Mouse (Mus musculus): ENCODE data around the gene Ankrd6. TPM values are rescaled to one million over a fixed set of nuclear protein-coding genes. Genes with fewer than 3 reads are reported as not detected.
A peak's percentile ranks its signal among the peaks of the same experiment; 100 is the strongest.

Gene Ankrd6
- polyA plus RNA-seq, 1 experiment: not detected

GRCm38 (mm10) chr4:32869370-32869769 lies 81.3 kb downstream of the Ankrd6 start:
- Histone ChIP-seq H3K4me1 (ENCODE audit: control insufficient read depth, insufficient read depth, low read length) (peaks cover 13% of the 10 kb centered on the region), H3K27ac (ENCODE audit: insufficient read depth, low read depth, low read length) (no peak overlapping the region), H3K4me3 (ENCODE audit: insufficient read depth, low read depth, low read length) (no peak overlapping the region)
- 84% methylated on average over 9 of the region's 9 CpGs for WGBS
- TF ChIP-seq POLR2A (IDR thresholded peaks at IDR 0.05; ENCODE audit: insufficient read depth, low read depth, low read length) (no peak), CTCF (IDR thresholded peaks at IDR 0.05; ENCODE audit: insufficient read depth, low read depth, low read length) (no peak)

GRCm38 (mm10) chr4:32868858-32869257 lies 81.8 kb downstream of the Ankrd6 start:
- Histone ChIP-seq H3K4me1 (ENCODE audit: control insufficient read depth, insufficient read depth, low read length) (peaks cover 17% of the 10 kb centered on the region), H3K27ac (ENCODE audit: insufficient read depth, low read depth, low read length) (no peak overlapping the region), H3K4me3 (ENCODE audit: insufficient read depth, low read depth, low read length) (no peak overlapping the region)
- WGBS: 87% methylated on average over 8 of the region's 8 CpGs
- TF ChIP-seq CTCF (IDR thresholded peaks at IDR 0.05; ENCODE audit: insufficient read depth, low read depth, low read length) (no peak), POLR2A (IDR thresholded peaks at IDR 0.05; ENCODE audit: insufficient read depth, low read depth, low read length) (no peak)

- no peak overlapping the region for H3K27ac ChIP-seq (ENCODE audit: insufficient read depth, low read depth, low read length)
Measured at GRCm38 (mm10) chr4:32868437-32868836, 82.2 kb downstream of the Ankrd6 start.

GRCm38 (mm10) chr4:32867460-32867859 lies 83.2 kb downstream of the Ankrd6 start:
- peaks cover 22% of the 10 kb centered on the region for H3K4me1 ChIP-seq (ENCODE audit: control insufficient read depth, insufficient read depth, low read length)
- TF ChIP-seq POLR2A (IDR thresholded peaks at IDR 0.05; ENCODE audit: insufficient read depth, low read depth, low read length): no peak
- WGBS: 94% methylated on average over 6 of the region's 6 CpGs
- H3K27ac ChIP-seq (ENCODE audit: insufficient read depth, low read depth, low read length): no peak overlapping the region
- no peak overlapping the region for H3K4me3 ChIP-seq (ENCODE audit: insufficient read depth, low read depth, low read length)

More at GRCm38 (mm10) chr4:32868437-32868836, 82.2 kb downstream of the Ankrd6 start:
- no peak overlapping the region for H3K4me3 ChIP-seq (ENCODE audit: insufficient read depth, low read depth, low read length)
- no peak for TF ChIP-seq POLR2A (IDR thresholded peaks at IDR 0.05; ENCODE audit: insufficient read depth, low read depth, low read length)
- TF ChIP-seq CTCF (IDR thresholded peaks at IDR 0.05; ENCODE audit: insufficient read depth, low read depth, low read length): no peak
- peaks cover 20% of the 10 kb centered on the region for H3K4me1 ChIP-seq (ENCODE audit: control insufficient read depth, insufficient read depth, low read length)
- 66% methylated on average over 4 of the region's 4 CpGs for WGBS

GRCm38 (mm10) chr4:32864867-32865242 lies 85.8 kb downstream of the Ankrd6 start:
- Histone ChIP-seq H3K27ac (ENCODE audit: insufficient read depth, low read depth, low read length) (peak overlapping the region; percentile 70), H3K4me3 (ENCODE audit: insufficient read depth, low read depth, low read length) (peak overlapping the region; percentile 48; the same call in 1 of the 2 replicates), H3K4me1 (ENCODE audit: control insufficient read depth, insufficient read depth, low read length) (peaks cover 36% of the 10 kb centered on the region)
- TF ChIP-seq POLR2A (IDR thresholded peaks at IDR 0.05; ENCODE audit: insufficient read depth, low read depth, low read length) (no peak), CTCF (IDR thresholded peaks at IDR 0.05; ENCODE audit: insufficient read depth, low read depth, low read length) (no peak)
- WGBS: 79% methylated on average over 6 of the region's 6 CpGs

- no peak for TF ChIP-seq CTCF (IDR thresholded peaks at IDR 0.05; ENCODE audit: insufficient read depth, low read depth, low read length)
- no peak for TF ChIP-seq POLR2A (IDR thresholded peaks at IDR 0.05; ENCODE audit: insufficient read depth, low read depth, low read length)
- Histone ChIP-seq H3K4me3 (ENCODE audit: insufficient read depth, low read depth, low read length) (peak overlapping the region; percentile 48), H3K27ac (ENCODE audit: insufficient read depth, low read depth, low read length) (peak overlapping the region; percentile 70), H3K4me1 (ENCODE audit: control insufficient read depth, insufficient read depth, low read length) (peaks cover 36% of the 10 kb centered on the region)
- 17% methylated on average over 31 of the region's 31 CpGs for WGBS
Measured at GRCm38 (mm10) chr4:32864131-32864866, 86.3 kb downstream of the Ankrd6 start.

- H3K27ac ChIP-seq (ENCODE audit: insufficient read depth, low read depth, low read length): peak overlapping the region; percentile 70
- H3K4me1 ChIP-seq (ENCODE audit: control insufficient read depth, insufficient read depth, low read length): peaks cover 32% of the 10 kb centered on the region
- TF ChIP-seq POLR2A (IDR thresholded peaks at IDR 0.05; ENCODE audit: insufficient read depth, low read depth, low read length) (no peak), CTCF (IDR thresholded peaks at IDR 0.05; ENCODE audit: insufficient read depth, low read depth, low read length) (no peak)
- WGBS: 14% methylated on average over 12 of the region's 12 CpGs
- peak overlapping the region; percentile 48 for H3K4me3 ChIP-seq (ENCODE audit: insufficient read depth, low read depth, low read length)
Measured at GRCm38 (mm10) chr4:32863447-32864130, 87.1 kb downstream of the Ankrd6 start.

- WGBS: 44% methylated on average over 15 of the region's 15 CpGs
- Histone ChIP-seq H3K27ac (ENCODE audit: insufficient read depth, low read depth, low read length) (peak overlapping the region; percentile 70), H3K4me3 (ENCODE audit: insufficient read depth, low read depth, low read length) (peak overlapping the region; percentile 48), H3K4me1 (ENCODE audit: control insufficient read depth, insufficient read depth, low read length) (peaks cover 32% of the 10 kb centered on the region)
- TF ChIP-seq POLR2A (IDR thresholded peaks at IDR 0.05; ENCODE audit: insufficient read depth, low read depth, low read length): no peak
- no peak for TF ChIP-seq CTCF (IDR thresholded peaks at IDR 0.05; ENCODE audit: insufficient read depth, low read depth, low read length)
Measured at GRCm38 (mm10) chr4:32862751-32863446, 87.7 kb downstream of the Ankrd6 start.
